Mouse (Mus musculus) liver, embryonic 14 days (tissue): Measurements from ENCODE around the gene Anapc16. TPM values are rescaled to one million over a fixed set of nuclear protein-coding genes. Genes with fewer than 3 reads are reported as not detected.

Experiments used
- polyA plus RNA-seq: library from polyadenylated mRNA; depleted of rRNA; stranded (reverse); fragments of >200 nt; gene quantifications from 2 replicates; pipeline ENCODE4 v1.2.3, GENCODE M21; 2012; rRNA removed

Gene Anapc16
- 27.3 and 30.6 TPM in 2 replicates for polyA plus RNA-seq

GRCm38 (mm10) chr10:60002673-60003212, at the start of gene Anapc16, which contains the start of gene Ascc1:
Gene Anapc16 (minus strand): TSS chr10:60003135.
Gene Ascc1 (plus strand): TSS chr10:60002805.

GRCm38 (mm10) chr10:59951211-59952151, 51.5 kb downstream of the Anapc16 start, which contains the start of gene Ddit4:
Gene Ddit4 (minus strand): TSS chr10:59951834.

Other genes with a start within 250 kb of the Anapc16 start
- gene Dnajb12, start 123.6 kb downstream of the Anapc16 start, polyA plus RNA-seq: 11.0 and 12.1 TPM in 2 replicates
- 2.8 and 3.4 TPM in 2 replicates for gene Ddit4, start 51.3 kb downstream of the Anapc16 start, polyA plus RNA-seq
- 10.3 and 12.1 TPM in 2 replicates for gene Ascc1, start 330 bp downstream of the Anapc16 start, polyA plus RNA-seq
- gene Spock2, start 103.1 kb upstream of the Anapc16 start, polyA plus RNA-seq: 0.05 and 0.07 TPM in 2 replicates
- gene Chst3, start 216.1 kb upstream of the Anapc16 start, polyA plus RNA-seq: 0.12 TPM in 2 replicates